Mouse (Mus musculus) thymus, adult 2 months (tissue): Measurements from ENCODE around the gene Baiap2.

Experiments
- CTCF ChIP-seq: fragments of 200-500 bp; IDR thresholded peaks from 2 replicates; pipeline ENCODE4 v1.5.1; 2012; ENCODE audit warnings: mild to moderate bottlenecking, control low read depth, low read length, moderate library complexity, borderline replicate concordance; ENCODE audit not compliant: control insufficient read depth, poor library complexity, insufficient read depth; ENCODE audit errors: extremely low read depth
- POLR2A ChIP-seq: fragments of 200-500 bp; IDR thresholded peaks from 2 replicates; pipeline ENCODE4 v1.6.1; 2012; ENCODE audit warnings: mild to moderate bottlenecking, low read length, control low read depth, moderate library complexity; ENCODE audit not compliant: control insufficient read depth, poor library complexity, insufficient read depth; ENCODE audit errors: extremely low read depth

GRCm38 (mm10) chr11:119933142-119933541 lies 9.4 kb upstream of the Baiap2 start:
- TF ChIP-seq CTCF, result no peak
- no peak for TF ChIP-seq POLR2A
